Mouse (Mus musculus) T-helper 2 cell (primary cell): ENCODE measurements around the gene Maml1.

ENCODE experiments used
- in situ Hi-C: fragments of 300-600 bp; cut with MboI, MseI; formaldehyde crosslinking; loops from one replicate; pipeline ENCODE4 v1.15.1; 2025; ENCODE audit warnings: high pct_unique_total_duplicates

Maml1 gene

DNA sequence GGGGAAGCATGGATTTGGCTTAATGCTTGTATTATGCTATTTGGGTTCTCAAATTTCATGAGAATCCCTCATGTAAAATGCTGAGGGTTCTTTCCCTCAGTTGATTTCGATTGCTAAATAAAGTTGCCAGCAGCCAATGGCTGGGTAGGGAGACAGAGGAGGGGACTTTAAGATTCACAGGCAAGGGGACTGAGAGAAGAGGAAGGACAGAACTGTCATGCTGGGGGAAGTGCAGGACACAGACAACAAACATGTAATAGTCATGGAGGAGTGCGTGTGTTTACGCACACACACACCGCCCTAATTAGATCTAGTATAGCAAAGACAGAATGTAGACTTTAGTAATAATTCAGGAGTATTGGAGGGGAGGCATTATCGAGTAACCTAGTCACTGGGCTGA is 6.8 kb downstream of the Maml1 start:
- in situ Hi-C loops: no loop called here

DNA sequence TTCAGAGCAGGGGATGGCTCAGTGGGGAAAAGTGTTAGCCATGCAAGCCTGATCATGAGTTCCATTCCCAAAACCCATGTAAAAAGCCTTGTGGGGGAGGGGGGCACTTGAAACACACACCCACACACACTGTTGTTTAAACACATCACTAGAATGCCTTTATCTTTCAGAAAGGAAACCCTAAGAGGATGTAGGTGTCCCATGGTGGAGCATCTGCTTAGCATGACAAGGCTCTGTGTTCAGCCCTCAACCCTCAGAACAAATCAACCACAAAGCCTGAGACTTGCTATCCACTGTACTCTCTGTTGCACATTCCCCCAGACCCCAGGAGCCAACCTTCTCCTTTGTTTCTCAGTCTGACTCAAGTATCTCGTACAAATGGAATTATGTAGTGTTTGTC is 12.1 kb downstream of the Maml1 start:
- in situ Hi-C loops: no loop called here

DNA sequence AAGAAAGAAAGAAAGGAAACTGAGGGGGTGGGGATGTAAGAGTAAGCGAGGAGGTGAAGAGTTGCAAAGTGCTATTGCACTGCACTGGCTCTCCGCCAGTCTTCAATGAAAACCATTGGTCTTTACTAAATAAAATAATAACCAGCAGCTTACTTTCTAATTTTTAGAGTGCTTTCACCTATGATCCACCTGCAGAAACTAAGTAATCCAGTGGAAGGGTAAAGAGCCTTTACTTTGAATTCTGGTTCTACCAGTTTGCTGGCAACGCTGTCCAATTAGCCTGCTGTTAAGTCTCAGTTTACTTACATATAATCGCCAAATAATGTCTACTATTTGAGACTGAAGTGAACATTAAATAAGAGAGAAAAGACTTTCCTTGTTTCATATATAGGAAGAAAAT is 13.1 kb downstream of the Maml1 start:
- in situ Hi-C loops: no loop called here

DNA sequence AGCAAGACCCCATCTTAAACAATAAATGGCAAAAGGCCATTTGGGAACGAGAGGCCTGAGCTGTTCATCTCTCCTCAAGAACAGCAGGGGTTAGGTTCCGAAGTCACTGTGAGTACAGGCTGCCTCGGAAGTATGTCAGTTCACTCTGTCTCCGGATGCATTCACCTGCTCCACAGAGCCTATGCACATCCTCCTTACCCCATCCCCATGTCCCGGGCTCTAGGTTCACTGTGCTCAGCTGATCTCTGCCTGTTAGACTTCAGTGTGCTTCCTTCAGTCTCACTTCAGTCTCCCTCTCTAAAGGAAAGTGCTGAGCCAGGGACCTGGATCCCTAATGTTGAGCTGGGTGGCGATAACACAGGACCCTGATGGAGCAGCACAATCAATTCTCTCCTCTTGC is 14.4 kb downstream of the Maml1 start:
- in situ Hi-C loops: no loop called here

DNA sequence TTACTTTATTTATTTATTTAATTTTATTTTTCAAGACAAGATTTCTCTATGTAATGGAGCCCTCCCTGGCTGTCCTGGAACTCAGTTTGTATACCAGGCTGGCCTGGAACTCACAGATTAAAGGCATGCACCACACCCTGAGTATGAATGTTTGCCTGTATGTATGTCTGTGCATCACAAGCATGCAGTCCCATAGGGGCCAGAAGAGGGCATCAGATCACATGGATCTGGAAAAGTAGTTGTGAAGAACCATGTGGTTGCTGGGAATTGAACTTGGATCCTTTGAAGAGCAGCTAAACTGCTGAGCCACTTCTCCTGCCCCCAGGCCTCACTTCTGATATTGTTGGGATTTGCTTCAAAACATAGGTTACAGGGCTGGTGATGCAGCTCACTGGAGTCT is 15.1 kb downstream of the Maml1 start:
- in situ Hi-C loops: no loop called here

DNA sequence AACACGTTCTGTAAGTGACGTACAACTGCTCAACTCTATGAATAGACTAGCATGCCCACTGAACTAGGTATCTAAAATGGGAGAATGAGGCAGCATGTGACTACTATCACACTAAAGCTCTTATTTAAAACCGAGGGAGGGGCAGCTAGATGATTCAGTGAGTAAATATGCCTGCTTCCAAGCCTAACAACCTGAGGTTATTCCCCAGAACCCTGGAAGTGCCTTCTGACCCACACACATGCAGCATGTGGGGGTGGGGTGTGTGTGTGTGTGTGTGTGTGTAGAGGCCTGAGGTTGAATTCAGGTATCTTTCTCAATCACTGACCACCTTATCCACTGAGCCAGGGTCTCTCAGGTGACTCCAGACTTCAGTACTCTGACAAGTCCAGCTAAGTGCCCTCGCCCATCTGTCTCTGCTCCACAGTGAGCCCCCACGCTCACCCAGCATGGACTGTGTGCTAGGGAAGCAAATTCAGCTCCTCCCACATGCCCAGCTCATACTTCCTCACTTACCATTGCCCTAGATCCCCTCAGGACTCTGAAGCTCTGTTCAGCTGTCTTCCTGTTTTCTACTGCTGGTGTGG is 16.5 kb downstream of the Maml1 start:
- in situ Hi-C loops: no loop called here

DNA sequence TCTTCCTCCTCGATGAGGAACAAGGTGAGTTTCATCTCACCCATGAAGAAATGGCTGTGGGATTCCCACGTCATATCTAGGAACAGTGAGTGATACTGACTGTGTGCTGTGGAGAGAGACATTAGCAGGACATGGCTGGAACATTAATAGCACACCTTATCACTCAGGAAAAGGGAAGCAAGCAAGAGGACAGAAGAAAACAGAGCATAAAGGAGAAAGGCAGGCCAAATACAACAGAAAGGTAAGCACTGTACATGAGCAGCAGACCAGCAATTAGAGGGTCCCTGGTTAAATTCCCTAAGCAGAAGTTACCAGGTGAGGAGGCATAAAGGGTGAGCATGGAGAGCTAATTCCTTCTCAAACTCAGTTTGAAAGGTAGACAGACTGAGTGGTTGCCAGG is 17.0 kb downstream of the Maml1 start:
- in situ Hi-C loops: no loop called here

DNA sequence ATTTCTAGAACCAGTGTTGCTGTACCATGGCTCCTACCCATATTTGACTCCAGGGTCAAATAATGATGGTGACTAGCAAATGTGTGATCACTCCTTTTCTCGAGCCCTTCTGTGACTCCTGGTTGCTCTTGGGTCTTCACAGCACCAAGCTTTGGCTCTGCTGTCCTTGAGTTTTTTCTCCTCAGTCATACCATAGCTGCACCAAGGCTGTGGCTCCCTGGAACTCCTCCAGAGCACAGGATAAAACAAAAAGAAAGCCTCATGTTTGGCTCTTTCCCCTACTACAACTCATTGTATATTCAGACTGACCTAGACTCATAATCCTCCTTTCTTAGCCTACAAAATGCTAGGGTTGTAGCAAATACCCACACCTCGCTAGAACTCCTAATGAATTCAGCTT is 19.3 kb downstream of the Maml1 start:
- in situ Hi-C loops: loop anchor here (5.0 kb wide), 1 partner anchor 94 kb away; no protein-coding TSS in a partner anchor

DNA sequence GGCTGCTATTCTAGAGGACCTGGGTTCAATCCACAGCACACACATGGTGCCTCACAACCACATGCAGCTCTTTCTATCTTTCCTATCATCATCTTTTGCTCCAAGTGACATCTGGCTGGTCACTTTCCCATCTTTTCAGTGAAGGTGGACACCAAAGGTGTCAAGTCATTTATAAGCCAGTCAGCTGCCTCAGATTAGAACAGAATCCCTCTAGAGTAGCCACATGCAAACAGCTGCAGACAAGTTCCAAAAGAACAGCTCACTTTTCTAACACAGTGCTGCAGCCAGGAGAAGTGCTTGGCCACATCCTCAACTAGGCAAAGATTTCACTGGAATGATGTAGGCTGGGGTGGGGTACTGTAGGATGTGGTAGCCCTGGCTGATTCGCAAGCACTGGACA is 22.2 kb downstream of the Maml1 start:
- in situ Hi-C loops: loop anchor here (5.0 kb wide), 1 partner anchor 97 kb away; no protein-coding TSS in a partner anchor

DNA sequence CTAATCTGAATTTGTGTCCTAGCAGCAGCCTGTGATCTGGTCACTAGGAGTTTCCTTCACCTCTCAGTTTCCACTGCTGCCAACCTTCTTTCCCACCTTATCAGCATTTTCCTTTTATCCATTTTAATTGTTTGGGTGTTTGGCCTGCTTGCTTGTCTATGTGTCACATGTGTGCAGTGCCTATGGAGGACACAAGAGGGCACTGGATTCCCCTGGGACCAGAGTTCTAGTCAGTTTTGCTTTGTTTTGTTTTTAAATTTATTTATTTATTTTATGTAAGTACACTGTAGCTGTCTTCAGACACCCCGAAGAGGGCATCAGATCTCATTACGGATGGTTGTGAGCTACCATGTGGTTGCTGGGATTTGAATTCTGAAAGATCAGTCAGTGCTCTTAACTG is 22.9 kb downstream of the Maml1 start:
- in situ Hi-C loops: no loop called here

DNA sequence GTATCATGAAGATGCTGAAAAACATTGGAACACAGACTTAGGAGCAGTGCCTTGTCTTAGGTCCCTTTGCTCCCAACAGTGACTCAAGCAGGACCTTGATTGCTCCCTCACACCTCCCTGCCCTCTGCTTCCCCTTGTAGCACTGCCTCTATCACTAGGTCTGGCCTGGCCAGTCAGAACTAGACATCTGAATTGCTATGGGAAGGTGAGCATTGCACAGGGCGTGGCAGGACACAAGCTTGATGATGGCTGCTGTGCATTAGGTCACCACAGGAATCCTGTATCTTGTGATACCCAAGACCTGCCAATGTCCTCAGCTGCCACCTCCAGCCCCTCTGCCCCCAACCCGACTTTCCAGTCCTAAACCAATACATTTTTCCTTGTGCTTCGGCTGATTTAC is 25.1 kb downstream of the Maml1 start:
- in situ Hi-C loops: no loop called here

DNA sequence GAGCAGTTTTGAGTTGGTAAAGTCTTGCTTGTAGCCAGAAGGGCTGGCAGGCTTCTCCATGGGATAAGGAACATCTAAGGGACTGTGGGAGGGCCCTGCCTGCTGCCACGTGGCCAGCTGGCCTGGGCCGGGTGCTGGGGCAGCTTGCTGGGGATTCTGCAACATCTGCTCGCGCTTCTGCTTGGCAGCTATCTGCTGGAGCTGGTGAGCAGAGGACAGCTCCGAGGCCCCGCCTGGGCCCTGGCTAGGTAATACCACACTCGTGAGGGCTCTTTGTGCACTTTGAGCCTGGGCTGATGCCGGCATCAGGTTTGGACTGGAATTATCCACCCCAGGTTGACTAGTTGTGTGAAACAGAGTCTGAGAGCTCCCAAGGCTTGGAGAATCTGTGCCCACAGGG is 26.2 kb downstream of the Maml1 start:
- in situ Hi-C loops: no loop called here

DNA sequence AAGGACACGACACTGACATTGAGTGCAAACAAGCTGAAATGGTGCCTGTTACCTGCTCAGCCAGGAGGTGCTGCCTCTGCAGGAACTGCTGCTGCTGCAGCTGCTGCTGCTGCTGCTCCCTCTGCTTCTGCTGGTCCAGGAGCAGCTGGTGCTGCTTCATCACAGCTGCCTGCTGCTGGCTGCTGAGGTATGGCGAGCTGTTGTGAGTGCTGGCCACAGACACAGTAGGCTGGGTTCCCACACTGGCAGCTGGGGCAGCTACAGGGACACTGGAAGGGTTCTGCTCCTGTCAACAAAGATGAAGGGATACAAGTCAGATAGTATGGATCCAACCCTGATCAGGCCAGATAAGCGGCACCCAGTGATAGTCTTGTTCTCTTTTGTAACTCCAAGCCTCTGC is 28.9 kb downstream of the Maml1 start:
- in situ Hi-C loops: no loop called here

DNA sequence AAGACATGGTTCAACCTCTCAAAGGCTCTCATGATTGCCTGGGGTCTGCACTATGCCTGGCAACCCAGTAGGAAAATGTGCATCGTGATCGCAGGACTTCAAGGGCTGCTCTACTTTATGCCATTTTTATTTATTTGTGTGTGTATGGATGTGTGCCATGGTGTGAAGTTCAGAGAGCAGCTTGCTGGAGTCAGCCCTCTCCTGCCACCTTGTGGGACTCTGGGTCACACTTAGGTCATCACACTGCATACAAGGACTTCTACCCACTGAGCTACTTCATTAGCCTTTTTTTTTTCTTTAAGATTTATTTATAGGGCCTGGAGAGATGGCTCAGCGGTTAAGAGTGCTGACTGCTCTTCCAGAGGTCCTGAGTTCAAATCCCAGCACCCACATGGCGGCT is 30.1 kb downstream of the Maml1 start:
- in situ Hi-C loops: no loop called here

DNA sequence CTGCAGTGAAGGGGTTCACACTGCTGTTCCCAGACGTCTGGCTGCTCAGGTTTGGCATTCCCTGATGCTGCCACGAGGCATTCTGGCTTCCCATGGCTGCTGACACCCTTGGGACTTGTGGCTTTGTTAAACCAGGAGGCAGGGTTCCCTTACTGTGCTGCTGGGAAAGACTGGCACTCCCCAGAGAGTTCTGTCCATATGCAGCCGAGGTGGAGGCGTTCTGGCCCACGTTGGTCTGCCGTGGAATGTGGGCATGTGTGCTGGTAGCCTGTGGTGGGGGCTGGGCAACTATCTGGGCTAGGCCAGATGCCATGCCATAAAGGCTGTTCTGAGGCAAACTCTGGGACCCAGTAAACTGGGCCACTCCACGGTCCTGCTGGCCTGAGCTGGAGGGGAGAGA is 33.8 kb downstream of the Maml1 start:
- in situ Hi-C loops: no loop called here

DNA sequence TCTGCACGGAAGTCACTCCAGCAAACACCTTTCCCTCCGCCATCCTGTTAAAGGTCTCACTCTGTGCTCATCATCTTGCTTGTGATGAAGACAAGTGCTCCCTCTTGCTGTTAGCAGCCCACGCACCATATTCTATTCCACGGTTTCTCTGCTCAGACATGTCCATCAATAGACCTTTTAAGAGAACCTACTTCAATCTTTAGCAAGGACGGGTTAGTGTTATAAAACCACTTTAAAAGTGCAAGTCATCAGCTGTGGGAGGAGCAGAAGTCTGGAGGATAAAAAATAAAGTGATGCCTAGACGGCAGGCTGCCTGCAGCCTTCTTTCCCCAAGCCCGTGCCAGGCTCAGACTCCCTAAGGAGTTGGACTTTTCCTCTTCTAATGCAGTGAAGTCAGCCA is 35.5 kb downstream of the Maml1 start:
- in situ Hi-C loops: no loop called here

DNA sequence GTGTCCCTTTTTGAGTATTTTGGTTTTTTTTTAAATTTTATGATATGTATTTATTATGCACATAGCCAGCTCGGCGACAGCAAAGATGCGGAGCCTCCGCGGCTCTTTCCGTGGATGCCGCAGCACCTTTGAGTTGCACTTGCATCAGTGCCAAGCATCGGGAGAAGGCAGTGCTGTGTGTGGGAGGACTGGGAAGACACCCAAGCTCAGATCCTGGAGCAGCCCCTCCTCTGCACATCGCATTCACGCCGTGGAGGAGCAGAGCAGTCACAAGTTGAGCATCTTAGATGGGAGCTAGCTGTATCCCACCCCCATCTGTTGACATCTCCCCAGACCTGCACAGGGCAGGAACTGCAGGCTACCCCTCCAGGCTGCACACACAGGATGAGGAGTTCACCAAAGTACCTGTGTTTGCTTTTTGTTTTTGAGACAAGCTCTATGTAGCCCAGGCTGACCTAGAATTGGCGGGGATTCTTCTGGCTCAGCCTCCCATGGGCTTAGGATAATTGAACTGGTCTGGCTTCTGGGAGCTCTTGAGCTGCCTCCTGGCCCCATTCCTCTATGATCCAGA is 38.0 kb downstream of the Maml1 start:
- in situ Hi-C loops: no loop called here

DNA sequence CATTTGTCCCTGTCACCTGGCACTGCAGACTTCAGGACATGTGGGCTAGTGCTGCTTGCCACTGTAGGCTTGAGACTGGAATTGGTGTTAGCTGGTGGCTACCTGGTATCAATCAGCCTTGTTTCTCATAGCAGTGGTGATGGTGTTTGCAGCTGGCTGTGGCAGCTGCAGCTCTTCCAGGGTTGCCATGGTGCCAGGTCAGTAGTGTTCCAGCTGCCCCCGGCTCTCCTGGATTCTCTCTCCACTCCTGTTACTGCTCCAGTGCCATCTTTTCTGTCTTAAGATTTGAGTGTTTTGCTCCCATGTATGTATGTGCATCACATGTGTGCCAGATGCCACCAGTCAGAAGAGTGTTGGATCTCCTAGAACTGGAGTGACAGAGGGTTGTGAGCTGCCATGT is 38.7 kb downstream of the Maml1 start:
- in situ Hi-C loops: no loop called here

DNA sequence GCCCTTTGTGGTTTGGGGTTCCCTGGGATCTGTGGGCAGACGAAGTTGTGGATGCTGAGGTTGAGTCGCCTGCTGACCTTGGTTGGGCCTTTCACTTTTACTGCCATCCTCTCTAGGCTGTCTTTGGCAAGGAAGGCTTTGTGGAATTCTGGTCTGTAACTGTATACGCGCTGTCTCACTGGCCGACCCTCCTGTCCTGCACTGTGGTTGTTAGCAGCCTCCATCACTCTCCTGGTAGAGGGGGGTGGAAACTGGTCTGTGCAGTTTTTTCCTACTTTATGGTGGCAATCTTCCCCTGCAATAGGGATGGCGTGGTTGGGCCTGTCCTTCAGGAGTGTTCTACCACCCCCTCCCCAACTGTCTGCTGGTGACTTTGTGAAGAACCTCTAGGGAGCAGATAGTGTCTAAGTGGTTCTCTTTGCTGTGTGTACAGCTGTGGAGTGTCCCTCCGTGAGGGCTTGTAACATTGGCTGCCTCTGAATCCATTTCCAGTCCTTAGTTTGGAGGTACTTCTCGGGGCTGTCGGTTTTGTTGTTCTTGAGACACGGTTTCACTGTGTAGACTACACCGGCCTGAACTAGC is 39.3 kb downstream of the Maml1 start:
- in situ Hi-C loops: no loop called here

DNA sequence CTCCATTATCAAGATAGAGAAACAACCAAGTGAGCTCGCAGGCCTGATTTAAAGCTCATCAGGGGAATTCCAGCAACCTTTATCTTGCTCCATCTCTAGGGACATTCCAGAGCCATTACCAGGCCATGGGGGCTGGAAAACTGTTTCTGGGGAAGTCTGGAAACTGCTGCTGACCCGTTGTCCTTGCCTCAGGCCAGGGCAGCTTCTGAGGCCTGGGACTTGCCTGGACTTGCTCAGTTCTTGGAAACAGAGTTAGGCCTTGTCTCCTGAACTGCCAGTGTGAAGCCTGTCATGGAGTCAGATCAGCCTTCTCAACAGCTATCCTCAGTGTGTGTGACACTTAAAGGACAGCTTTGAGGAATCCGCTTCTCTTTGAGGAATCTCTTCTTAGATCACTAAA is 39.9 kb downstream of the Maml1 start:
- in situ Hi-C loops: no loop called here

DNA sequence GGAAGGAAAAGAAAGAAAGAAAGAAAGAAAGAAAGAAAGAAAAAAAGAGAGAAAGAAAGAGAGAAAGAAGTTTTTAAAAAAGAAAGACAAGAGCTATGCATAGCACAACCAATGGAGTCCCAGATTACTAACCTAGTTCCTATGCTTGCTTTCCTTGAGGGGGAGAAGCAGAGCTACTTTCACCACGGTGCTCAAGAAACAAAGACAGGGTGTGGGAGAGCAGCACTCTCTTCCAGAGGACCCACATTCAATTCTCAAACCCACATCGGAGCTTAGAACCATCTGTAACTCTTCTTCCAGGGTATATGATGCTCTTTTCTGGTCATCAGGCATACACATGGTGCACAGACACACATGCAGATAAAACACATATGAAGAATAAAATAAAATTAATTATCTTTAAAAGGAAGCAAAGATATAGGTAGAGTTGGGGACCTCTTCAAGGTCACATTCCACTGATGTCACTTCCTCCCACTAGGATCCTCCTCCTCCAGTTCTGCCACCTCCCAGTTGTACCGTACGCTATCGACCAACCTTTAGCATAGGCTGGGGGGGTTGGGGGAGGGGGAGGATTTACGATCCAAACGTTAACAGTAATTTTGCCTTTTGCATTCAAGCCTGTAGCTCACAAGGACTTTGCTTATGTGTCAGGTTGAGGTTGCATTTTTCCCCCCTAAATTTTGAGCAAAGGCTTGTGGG is 43.5 kb downstream of the Maml1 start:
- in situ Hi-C loops: loop anchor here (10.0 kb wide), 1 partner anchor 526 kb away; no protein-coding TSS in a partner anchor

DNA sequence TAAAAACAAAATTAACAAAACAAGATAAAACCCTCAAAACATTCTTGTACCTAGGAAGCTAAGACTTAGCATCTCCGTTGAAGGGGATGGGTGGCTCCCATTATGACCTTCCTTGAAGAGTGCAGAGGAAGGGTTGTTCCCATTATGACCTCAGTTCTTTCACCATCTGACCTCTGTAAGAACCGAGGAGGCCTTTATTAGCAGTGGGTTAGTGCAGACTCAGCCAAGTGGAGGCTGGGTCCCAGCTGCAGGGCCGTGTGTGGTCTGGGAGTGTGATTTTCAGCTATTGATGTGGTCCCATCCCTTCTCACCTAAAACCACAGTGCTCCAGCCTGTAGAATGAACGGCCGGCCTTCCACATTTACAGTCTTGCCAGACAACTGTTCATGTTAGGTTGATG is 46.8 kb downstream of the Maml1 start:
- in situ Hi-C loops: loop anchor here (10.0 kb wide), 1 partner anchor 530 kb away; no protein-coding TSS in a partner anchor

DNA sequence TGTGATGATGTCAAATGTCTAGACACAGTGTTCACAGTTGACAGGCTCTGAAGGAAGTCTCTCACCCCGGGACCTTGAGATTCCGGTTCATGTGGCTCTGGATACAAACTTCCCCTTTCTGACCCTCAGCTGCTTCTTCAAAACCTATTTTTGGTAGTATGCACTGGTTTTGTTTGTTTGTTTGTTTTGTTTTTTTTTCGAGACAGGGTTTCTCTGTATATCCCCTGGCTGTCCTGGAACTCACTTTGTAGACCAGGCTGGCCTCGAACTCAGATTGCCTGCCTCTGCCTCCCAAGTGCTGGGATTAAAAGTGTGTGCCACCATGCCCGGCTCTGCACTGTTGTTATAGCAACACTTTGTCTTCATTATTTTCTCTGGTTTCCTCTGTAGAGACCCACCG is 48.2 kb downstream of the Maml1 start:
- in situ Hi-C loops: loop anchor here (10.0 kb wide), 1 partner anchor 531 kb away; no protein-coding TSS in a partner anchor
